Mouse (Mus musculus) heart, adult 11 months (tissue): ENCODE measurements at regions not wholly inside any gene's neighbourhood (a gene's known extent, or its start where the extent isn't known, plus 50 kb on each side); places are given as distances from the start of the nearest gene placed in this dataset.

Experiments
- DNase-seq: peaks from one replicate; pipeline ENCODE4 v3.0.0; 2022

GRCm38 (mm10) chr7:75923951-75924467, 75.9 kb downstream of the Klhl25 start:
- DNase-seq = peak; percentile 41

- DNase-seq = peak; percentile 64
Observed at GRCm38 (mm10) chr7:75927537-75927936, 79.4 kb downstream of the Klhl25 start.

GRCm38 (mm10) chr7:75943844-75944243, 95.7 kb downstream of the Klhl25 start:
- peak; percentile 50 for DNase-seq

GRCm38 (mm10) chr7:75955671-75956070, 107.6 kb downstream of the Klhl25 start:
- DNase-seq = peak; percentile 76

- peak; percentile 85 for DNase-seq
Observed at GRCm38 (mm10) chr7:75957366-75957765, 109.3 kb downstream of the Klhl25 start.

- no peak for DNase-seq
Observed at GRCm38 (mm10) chr7:75959903-75960620, 112.0 kb downstream of the Klhl25 start.

GRCm38 (mm10) chr7:75968177-75968576, 120.1 kb downstream of the Klhl25 start:
- DNase-seq = peak; percentile 79

- DNase-seq = no peak
Observed at GRCm38 (mm10) chr7:75970914-75971313, 122.8 kb downstream of the Klhl25 start.

GRCm38 (mm10) chr7:75971706-75972105, 123.6 kb downstream of the Klhl25 start:
- peak; percentile 64 for DNase-seq

GRCm38 (mm10) chr7:75981560-75981959, 133.4 kb downstream of the Klhl25 start:
- DNase-seq = no peak

- peak; percentile 74 for DNase-seq
Observed at GRCm38 (mm10) chr7:75983029-75983808, 135.1 kb downstream of the Klhl25 start.

GRCm38 (mm10) chr7:75983809-75984171, 135.7 kb downstream of the Klhl25 start:
- no peak for DNase-seq

GRCm38 (mm10) chr7:75998853-75999252, 150.7 kb downstream of the Klhl25 start:
- DNase-seq = peak; percentile 60

- DNase-seq = peak; percentile 25
Observed at GRCm38 (mm10) chr7:75999324-75999907, 151.3 kb downstream of the Klhl25 start.

- peak; percentile 50 for DNase-seq
Observed at GRCm38 (mm10) chr7:76001012-76001411, 152.9 kb downstream of the Klhl25 start.

- DNase-seq = peak; percentile 39
Observed at GRCm38 (mm10) chr7:76008226-76008625, 160.1 kb downstream of the Klhl25 start.

GRCm38 (mm10) chr7:76047743-76048142, 181.9 kb upstream of the Agbl1 start:
- DNase-seq = no peak

- no peak for DNase-seq
Observed at GRCm38 (mm10) chr7:76049342-76049741, 180.3 kb upstream of the Agbl1 start.

GRCm38 (mm10) chr7:76053843-76054242, 175.8 kb upstream of the Agbl1 start:
- no peak for DNase-seq

- DNase-seq = no peak
Observed at GRCm38 (mm10) chr7:76099149-76099548, 130.5 kb upstream of the Agbl1 start.

GRCm38 (mm10) chr7:76121242-76121844, 108.3 kb upstream of the Agbl1 start:
- no peak for DNase-seq

GRCm38 (mm10) chr7:76127641-76128111, 102.0 kb upstream of the Agbl1 start:
- DNase-seq = no peak

GRCm38 (mm10) chr7:76142455-76142854, 87.2 kb upstream of the Agbl1 start:
- DNase-seq = no peak
